Mouse (Mus musculus) liver, embryonic 12.5 days (tissue): ENCODE data around the gene Crlf1. TPM values are rescaled to one million over a fixed set of nuclear protein-coding genes. Genes with fewer than 3 reads are reported as not detected.

Experiments used
- ATAC-seq: fragments of 200-750 bp; cut with Nextera tagmentation; 2 replicates; pipeline ENCODE4 v1.8.0; 2017; ENCODE audit warnings: moderate number of reproducible peaks, mild to moderate bottlenecking, moderate library complexity
- H3K27ac ChIP-seq: fragments of 300-500 bp; sonication (generic); 2 replicates; pipeline ENCODE4 v1.5.1; 2016; ENCODE audit warnings: mild to moderate bottlenecking
- H3K27me3 ChIP-seq: fragments of 300-500 bp; sonication (generic); replicated peaks from 2 replicates; pipeline ENCODE4 v1.6.1; 2016; ENCODE audit warnings: mild to moderate bottlenecking, moderate library complexity
- H3K36me3 ChIP-seq: fragments of 300-500 bp; sonication (generic); 2 replicates; pipeline ENCODE4 v1.6.1; 2016; ENCODE audit warnings: mild to moderate bottlenecking, moderate library complexity
- H3K4me1 ChIP-seq: fragments of 300-500 bp; sonication (generic); 2 replicates; pipeline ENCODE4 v1.6.1; 2016
- H3K4me2 ChIP-seq: fragments of 300-500 bp; sonication (generic); 2 replicates; pipeline ENCODE4 v1.6.1; 2016; ENCODE audit warnings: mild to moderate bottlenecking, moderate library complexity
- H3K4me3 ChIP-seq: fragments of 300-500 bp; sonication (generic); 2 replicates; pipeline ENCODE4 v1.5.1; 2016; ENCODE audit warnings: mild to moderate bottlenecking, moderate library complexity
- H3K9ac ChIP-seq: fragments of 300-500 bp; sonication (generic); 2 replicates; pipeline ENCODE4 v1.6.1; 2016; ENCODE audit warnings: mild to moderate bottlenecking, moderate library complexity
- H3K9me3 ChIP-seq: fragments of 300-500 bp; sonication (generic); replicated peaks from 2 replicates; pipeline ENCODE4 v1.6.1; 2016; ENCODE audit warnings: mild to moderate bottlenecking, moderate library complexity
- WGBS: fragments of 180-500 bp; shearing (Covaris S2); methylation state at CpG from one replicate; pipeline ENCODE4 v1.1.7; 2016; ENCODE audit not compliant: insufficient replicate concordance; 5-methylcytosine and 5-hydroxymethylcytosine counted together
- polyA plus RNA-seq: library from polyadenylated mRNA; unstranded; fragments of >200 nt; fragmentation: Nextera tagmentation; extraction: Ambion mirVana; gene quantifications from 2 replicates; pipeline ENCODE4 v1.2.1, GENCODE M21; 2016

Gene Crlf1
- polyA plus RNA-seq, 1 experiment from 2014 or later, result 4.0 TPM

DNA sequence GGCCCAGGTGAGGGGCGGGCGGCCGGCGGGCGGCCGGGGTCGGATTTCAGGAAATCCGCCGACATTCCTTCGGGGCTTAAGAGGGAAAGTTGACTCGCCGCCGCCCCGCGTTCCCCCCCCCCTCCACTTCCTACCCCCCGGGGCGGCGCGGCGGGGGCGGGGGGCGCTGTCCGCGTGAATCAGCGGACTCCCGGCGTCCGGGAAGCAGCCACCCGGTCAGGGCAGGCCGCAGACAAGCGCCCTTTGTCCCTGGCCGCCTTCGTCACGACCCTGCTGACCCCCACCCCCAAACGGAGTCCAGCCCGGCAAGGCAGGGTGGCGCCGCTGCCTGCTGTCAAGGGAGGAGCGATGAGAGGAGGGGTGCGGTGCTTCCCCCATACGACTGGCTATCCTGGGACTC, 3.4 kb upstream of the Crlf1 start:
- Histone ChIP-seq H3K27me3 (peaks cover 100% of the 10 kb centered on the region), H3K9ac (peak overlapping the region; percentile 23; the same call in 1 of the 2 replicates), H3K4me1 (peaks cover 47% of the 10 kb centered on the region), H3K9me3 (no peaks in the 10 kb centered on the region), H3K4me2 (peak overlapping the region; percentile 60), H3K4me3 (peak overlapping the region; percentile 35), H3K27ac (no peak overlapping the region), H3K36me3 (no peaks in the 10 kb centered on the region)
- no peak for ATAC-seq
- under 1% methylated on average over 40 of the region's 41 CpGs for whole genome bisulfite sequencing

DNA sequence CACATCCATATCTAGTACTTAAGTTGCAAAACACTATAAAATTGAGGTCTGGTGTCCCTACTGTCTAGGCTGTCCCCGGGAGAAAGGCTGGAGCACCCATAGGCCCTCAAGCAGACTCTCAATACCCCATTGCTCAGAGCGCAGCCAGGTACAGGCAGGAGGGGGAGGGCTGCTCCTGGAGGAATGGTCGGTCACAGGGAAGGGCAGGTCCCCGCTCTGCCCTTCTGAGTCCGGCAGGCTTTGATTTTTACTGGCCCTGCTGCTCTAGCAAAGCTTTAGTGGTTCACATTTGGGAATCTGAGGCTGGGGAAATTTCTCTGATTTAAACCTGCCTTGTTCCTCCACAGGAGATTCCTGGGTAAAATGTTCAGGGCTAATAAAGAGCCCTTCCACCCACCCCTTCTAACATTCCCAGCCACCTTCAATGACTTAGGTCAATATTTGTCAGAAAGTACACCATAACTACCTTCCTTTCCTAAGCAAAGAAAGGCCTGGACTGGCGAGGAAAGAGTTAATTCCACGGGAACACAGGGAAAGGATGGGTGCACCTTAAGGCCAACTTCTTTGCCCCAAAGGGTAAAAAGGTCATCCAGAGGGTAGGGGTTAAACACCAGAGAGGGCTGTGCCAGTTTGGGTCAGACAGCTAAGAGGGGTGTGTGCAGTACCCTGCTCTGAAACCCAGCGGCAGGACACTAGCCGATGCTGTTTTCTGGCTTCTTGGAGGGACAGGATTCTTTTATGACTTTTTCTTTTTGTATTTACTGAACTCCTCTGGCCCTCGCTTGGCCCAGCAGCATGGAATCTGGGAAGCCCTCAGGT, 2.7 kb upstream of the Crlf1 start:
- WGBS, result 16% methylated on average over 10 of the region's 10 CpGs
- Histone ChIP-seq H3K27me3 (peaks cover 100% of the 10 kb centered on the region), H3K4me2 (no peak overlapping the region), H3K9me3 (no peaks in the 10 kb centered on the region), H3K4me3 (no peak overlapping the region), H3K4me1 (peaks cover 48% of the 10 kb centered on the region), H3K27ac (no peak overlapping the region), H3K36me3 (no peaks in the 10 kb centered on the region), H3K9ac (no peak overlapping the region)
- ATAC-seq, result no peak

DNA sequence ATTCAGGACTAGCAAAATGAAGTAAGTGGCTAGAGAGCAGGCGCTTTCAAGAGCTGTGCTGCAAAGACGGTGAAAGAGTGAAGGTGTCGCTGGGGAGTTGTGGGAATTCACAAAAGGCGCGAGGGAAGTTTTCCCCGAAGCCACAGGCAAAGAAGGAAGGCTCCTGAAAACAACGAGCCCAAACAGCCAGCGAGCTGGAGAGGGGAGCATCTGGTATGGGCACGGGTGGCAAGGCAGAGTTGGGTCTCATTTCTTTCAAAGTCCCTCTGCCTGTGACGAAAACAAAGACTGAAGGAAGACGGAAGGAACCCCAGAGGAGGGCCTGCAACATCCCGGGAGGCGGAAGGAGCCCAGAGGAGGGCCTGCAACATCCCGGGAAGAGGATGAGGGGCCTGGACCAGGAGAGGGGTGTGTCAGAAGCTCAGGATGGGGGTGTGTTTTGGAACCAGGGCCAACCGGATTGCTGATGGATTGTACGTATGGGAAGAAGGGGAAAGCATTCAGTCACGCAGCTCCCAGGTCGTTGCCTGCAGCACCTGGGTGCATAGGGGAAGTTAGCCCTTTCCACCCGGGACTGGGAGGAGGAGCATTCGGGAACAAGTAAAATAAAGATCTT, 2.0 kb upstream of the Crlf1 start:
- H3K4me1 ChIP-seq, result peaks cover 53% of the 10 kb centered on the region
- no peaks in the 10 kb centered on the region for H3K36me3 ChIP-seq
- no peak overlapping the region for H3K9ac ChIP-seq
- H3K27ac ChIP-seq, result no peak overlapping the region
- peaks cover 100% of the 10 kb centered on the region for H3K27me3 ChIP-seq
- no peak overlapping the region for H3K4me2 ChIP-seq
- WGBS, result 4% methylated on average over 20 of the region's 20 CpGs
- H3K4me3 ChIP-seq, result no peak overlapping the region
- ATAC-seq, result no peak
- H3K9me3 ChIP-seq, result no peaks in the 10 kb centered on the region

DNA sequence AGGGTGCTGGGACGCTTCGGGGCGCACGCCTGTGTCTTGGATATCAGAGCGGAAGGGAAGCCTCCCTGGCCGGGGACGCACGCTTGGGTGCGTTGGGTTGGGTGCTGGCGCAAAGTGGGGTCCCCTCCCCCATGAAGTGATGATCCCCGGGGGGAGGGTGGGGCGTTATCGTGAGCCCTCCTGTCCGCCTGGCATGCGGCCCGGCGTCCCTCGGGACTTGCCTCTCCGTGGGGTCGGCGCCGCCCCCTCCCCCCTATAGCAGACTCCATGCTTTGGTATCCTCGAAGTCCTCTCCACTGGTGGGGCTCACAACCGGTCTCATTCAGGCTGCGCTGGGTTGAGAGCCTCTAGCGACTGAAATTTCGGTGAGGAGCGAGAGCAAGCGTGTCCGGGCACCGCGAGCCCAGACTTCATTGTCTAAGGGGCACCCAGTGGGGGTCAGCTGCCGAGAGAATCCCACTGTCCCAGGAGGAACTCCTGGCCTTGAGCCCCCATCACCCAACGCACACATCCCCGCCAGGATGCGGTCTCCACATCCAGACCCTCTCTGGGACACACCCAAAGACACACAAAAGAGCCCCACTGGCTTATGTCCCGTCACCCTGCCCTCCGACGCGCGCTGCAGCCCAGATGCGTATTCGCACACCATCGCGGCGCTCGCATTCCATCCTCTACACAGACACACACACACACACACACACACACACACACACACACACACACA, 896 bp downstream of the Crlf1 start:
- Histone ChIP-seq H3K4me2 (peak overlapping the region; percentile 69; the same call in 1 of the 2 replicates), H3K9me3 (no peaks in the 10 kb centered on the region), H3K9ac (no peak overlapping the region), H3K27ac (no peak overlapping the region), H3K27me3 (peaks cover 100% of the 10 kb centered on the region), H3K36me3 (no peaks in the 10 kb centered on the region), H3K4me1 (peaks cover 46% of the 10 kb centered on the region), H3K4me3 (peak overlapping the region; percentile 45; the same call in 1 of the 2 replicates)
- 3% methylated on average over 47 of the region's 47 CpGs for WGBS
- ATAC-seq, result no peak

DNA sequence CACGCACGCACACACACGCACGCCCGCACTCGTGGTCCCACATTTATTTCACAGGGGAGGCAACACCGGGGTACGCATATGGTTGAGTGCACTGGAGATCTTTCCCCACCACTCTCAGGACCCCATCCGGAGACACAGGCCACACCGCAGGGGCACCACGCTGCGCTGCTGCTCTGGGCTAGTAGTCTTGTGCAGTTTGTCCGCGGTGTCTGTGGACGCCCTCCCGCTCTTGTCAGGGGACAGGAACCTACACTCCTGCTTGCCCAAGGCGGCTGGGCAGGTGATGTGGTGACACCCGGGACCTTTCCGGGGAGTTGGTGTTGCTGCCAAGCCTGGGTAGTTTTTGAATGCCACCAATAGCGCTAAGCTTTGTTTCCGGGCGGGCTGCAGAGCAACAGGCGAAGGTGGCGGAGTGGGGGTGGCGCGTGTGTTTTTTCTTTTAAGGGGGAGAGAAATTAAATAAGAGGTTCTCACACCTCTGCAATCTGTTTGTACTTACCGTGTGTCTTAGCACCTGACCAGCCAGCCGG, 1.5 kb downstream of the Crlf1 start:
- WGBS, result 3% methylated on average over 28 of the region's 28 CpGs

DNA sequence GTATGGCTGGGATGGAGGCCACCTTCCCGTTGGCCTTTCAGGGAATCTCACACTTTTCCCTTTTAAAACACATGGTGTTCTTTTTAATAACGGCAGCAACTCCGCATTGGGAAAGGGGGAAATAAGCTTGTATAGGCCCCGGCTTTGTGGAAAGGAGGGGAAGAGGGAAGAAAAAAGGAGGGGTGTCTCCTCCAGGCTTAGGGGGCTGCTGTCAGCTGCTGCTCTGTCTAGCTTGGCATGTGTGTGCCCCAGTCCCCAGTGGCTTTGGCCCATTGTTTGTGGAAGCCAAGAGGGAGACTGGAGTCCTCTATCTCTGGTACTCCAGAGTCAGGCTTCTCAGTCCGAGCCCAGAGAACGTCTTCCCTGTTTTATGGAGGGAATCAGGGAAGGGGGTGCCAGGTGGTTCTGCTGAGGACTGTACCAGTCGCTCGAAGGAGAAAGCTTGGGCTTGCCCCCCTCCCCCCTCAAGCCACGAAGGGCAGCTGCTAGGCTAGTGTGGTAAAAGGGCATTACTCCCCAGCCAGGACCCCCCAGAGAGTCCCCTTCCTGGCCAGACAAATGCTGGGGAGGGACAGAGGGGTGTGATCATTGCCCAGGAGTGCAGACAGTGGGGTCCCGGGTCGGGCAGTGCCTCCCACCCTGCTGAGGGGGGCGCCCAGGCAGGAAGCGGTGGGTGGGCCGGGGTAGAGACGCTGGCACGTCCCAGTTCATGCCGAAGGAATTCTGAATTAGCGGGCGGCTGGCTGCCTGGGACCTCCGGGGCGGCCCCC, 2.2 kb downstream of the Crlf1 start:
- H3K4me3 ChIP-seq, result no peak overlapping the region

More for the DNA sequence above, 1.5 kb downstream of the Crlf1 start:
- no peak overlapping the region for H3K9ac ChIP-seq
- no peak overlapping the region for H3K27ac ChIP-seq
- H3K4me3 ChIP-seq, result no peak overlapping the region
- H3K9me3 ChIP-seq, result no peaks in the 10 kb centered on the region
- ATAC-seq, result no peak
- H3K4me1 ChIP-seq, result peaks cover 45% of the 10 kb centered on the region
- H3K27me3 ChIP-seq, result peaks cover 100% of the 10 kb centered on the region
- H3K4me2 ChIP-seq, result no peak overlapping the region
- no peaks in the 10 kb centered on the region for H3K36me3 ChIP-seq

DNA sequence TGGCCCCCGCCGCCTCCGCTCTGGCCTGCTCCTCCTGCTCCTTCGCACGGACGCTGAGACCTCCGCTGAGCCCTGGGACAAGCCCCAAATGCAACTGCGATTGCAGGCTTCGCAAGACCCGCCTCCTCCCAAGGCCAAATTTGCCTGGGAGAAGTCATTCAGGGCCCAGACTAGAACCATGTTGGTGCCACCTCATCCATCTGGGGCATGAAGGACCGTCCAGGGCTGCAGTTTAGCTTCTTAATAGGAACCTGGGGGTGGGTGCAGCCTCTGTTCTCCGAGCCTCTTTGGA, 2.8 kb downstream of the Crlf1 start:
- ATAC-seq, result no peak
- no peak overlapping the region for H3K9ac ChIP-seq
- H3K36me3 ChIP-seq, result no peaks in the 10 kb centered on the region
- H3K4me2 ChIP-seq, result no peak overlapping the region
- peaks cover 99% of the 10 kb centered on the region for H3K27me3 ChIP-seq
- H3K4me1 ChIP-seq, result peaks cover 52% of the 10 kb centered on the region
- WGBS, result 10% methylated on average over 12 of the region's 12 CpGs
- no peak overlapping the region for H3K27ac ChIP-seq
- no peak overlapping the region for H3K4me3 ChIP-seq
- H3K9me3 ChIP-seq, result no peaks in the 10 kb centered on the region

More for the DNA sequence above, 2.2 kb downstream of the Crlf1 start:
- Histone ChIP-seq H3K27ac (no peak overlapping the region), H3K27me3 (peaks cover 99% of the 10 kb centered on the region), H3K9ac (no peak overlapping the region), H3K9me3 (no peaks in the 10 kb centered on the region), H3K4me1 (peaks cover 49% of the 10 kb centered on the region), H3K36me3 (no peaks in the 10 kb centered on the region), H3K4me2 (no peak overlapping the region)
- ATAC-seq, result no peak
- WGBS, result 1% methylated on average over 21 of the region's 21 CpGs

DNA sequence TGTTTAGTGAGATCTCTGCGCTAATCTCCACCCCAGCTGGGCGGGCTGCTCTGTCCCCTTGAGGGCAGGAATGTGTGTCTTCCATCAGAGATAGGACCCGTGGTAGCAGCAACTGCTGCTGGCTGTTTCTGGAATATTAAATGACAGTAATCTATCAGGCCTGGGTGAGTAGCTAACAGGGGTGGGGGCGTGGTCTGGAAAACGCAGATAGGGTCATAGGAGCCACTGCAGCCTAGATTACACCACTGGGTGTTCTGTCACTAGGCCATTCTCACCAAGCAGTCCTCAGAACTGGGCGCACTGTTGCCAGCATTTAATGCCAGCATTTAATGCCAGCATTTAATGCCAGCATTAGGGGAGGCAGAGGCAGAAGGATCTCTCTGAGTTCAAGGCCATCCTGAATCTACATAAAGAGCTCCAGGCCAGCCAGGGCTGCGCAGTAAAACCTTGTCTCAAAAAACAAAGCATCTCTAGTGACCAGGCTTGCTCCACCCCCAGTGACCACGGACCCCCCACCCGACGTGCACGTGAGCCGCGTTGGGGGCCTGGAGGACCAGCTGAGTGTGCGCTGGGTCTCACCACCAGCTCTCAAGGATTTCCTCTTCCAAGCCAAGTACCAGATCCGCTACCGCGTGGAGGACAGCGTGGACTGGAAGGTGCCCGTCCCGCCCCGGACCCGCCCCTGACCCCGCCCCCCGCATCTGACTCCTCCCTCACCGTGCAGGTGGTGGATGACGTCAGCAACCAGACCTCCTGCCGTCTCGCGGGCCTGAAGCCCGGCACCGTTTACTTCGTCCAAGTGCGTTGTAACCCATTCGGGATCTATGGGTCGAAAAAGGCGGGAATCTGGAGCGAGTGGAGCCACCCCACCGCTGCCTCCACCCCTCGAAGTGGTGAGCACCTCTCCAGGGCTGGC, 7.7 kb downstream of the Crlf1 start:
- peaks cover 14% of the 10 kb centered on the region for H3K36me3 ChIP-seq
- peaks cover 81% of the 10 kb centered on the region for H3K27me3 ChIP-seq
- H3K4me1 ChIP-seq, result peaks cover 70% of the 10 kb centered on the region
- peak overlapping the region; percentile 75 for H3K4me2 ChIP-seq
- H3K9me3 ChIP-seq, result no peaks in the 10 kb centered on the region
- H3K4me3 ChIP-seq, result peak overlapping the region; percentile 46
- 4% methylated on average over 39 of the region's 39 CpGs for WGBS
- H3K9ac ChIP-seq, result peak overlapping the region; percentile 58
- ATAC-seq, result peak; percentile 86
- peak overlapping the region; percentile 85 for H3K27ac ChIP-seq

DNA sequence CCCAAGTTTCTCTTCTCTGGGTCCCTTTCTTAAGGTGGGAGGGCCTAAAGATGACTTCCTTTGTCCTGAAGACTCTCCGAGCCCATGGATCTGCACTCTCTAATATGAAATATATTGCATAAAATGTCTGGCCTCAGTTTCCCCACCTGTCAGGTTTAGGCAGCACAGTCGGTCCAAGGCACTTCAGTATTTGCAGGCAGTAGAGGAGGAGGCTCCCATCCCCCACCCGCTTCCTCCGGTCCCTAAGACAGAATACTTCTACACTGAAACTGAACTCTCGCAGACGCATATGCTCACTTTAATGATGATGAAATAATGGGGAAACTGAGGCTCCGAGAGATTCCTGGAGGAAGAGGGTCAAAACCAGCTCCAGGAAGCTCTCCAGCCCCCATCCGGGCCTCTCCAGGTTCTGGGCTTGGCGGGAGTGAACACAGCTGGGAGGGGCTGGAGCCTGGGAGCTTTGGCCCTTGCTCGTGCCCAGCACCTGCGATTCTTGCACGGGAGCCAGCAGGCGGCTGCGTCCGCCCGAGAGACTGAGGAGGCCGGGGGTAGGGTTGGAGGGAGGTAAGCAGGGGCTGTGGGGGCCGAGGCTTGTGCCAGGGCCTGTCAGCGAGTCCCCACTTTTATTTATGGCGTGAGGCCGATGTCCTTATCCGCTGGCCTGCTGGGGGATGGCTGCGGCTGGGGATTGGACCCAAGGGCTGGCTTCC, 9.0 kb downstream of the Crlf1 start:
- H3K27me3 ChIP-seq, result peaks cover 68% of the 10 kb centered on the region
- H3K4me3 ChIP-seq, result peak overlapping the region; percentile 28
- 14% methylated on average over 23 of the region's 23 CpGs for WGBS
- peak overlapping the region; percentile 75 for H3K4me2 ChIP-seq
- no peak for ATAC-seq
- H3K4me1 ChIP-seq, result peaks cover 81% of the 10 kb centered on the region
- H3K9me3 ChIP-seq, result no peaks in the 10 kb centered on the region
- peaks cover 17% of the 10 kb centered on the region for H3K36me3 ChIP-seq
- H3K9ac ChIP-seq, result peak overlapping the region; percentile 39
- H3K27ac ChIP-seq, result peak overlapping the region; percentile 62; the same call in 1 of the 2 replicates

DNA sequence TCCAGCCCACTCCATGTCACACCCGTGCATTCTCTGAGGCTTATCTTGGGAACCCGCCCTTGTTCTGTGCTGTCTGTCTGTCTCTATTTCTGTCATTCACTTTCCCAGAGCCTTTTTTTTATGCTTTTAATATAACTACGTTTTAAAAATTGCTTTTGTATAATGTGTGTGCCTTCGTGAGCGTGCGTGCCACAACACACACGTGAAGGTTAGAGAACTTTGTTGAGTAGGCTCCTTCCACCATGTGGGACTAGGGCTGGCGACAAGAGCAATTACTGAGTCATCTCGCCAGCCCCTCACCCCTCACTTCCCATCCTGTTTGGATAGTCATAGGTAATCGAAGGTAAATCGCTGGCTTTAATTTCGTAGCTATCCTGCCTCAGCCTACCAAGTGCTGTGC, 9.6 kb downstream of the Crlf1 start:
- H3K4me3 ChIP-seq, result peak overlapping the region; percentile 28

More for the DNA sequence above, 9.6 kb downstream of the Crlf1 start:
- H3K36me3 ChIP-seq, result peaks cover 22% of the 10 kb centered on the region
- peaks cover 62% of the 10 kb centered on the region for H3K27me3 ChIP-seq
- no peaks in the 10 kb centered on the region for H3K9me3 ChIP-seq
- H3K4me2 ChIP-seq, result peak overlapping the region; percentile 75
- no peak for ATAC-seq
- peaks cover 87% of the 10 kb centered on the region for H3K4me1 ChIP-seq
- peak overlapping the region; percentile 39 for H3K9ac ChIP-seq
- WGBS, result 32% methylated on average over 12 of the region's 12 CpGs
- peak overlapping the region; percentile 62; the same call in 1 of the 2 replicates for H3K27ac ChIP-seq
